Mouse (Mus musculus) liver, postnatal 0 days (tissue): Measurements from ENCODE around the gene Ablim1.

Experiments used
- CTCF ChIP-seq: sonication (generic); IDR thresholded peaks from 2 replicates; pipeline ENCODE4 v1.5.1; 2016; ENCODE audit warnings: antibody characterized with exemption, low read depth
- EP300 ChIP-seq: IDR thresholded peaks from 2 replicates; pipeline ENCODE4 v1.6.1; 2016; ENCODE audit warnings: antibody characterized with exemption, low read depth, mild to moderate bottlenecking

DNA sequence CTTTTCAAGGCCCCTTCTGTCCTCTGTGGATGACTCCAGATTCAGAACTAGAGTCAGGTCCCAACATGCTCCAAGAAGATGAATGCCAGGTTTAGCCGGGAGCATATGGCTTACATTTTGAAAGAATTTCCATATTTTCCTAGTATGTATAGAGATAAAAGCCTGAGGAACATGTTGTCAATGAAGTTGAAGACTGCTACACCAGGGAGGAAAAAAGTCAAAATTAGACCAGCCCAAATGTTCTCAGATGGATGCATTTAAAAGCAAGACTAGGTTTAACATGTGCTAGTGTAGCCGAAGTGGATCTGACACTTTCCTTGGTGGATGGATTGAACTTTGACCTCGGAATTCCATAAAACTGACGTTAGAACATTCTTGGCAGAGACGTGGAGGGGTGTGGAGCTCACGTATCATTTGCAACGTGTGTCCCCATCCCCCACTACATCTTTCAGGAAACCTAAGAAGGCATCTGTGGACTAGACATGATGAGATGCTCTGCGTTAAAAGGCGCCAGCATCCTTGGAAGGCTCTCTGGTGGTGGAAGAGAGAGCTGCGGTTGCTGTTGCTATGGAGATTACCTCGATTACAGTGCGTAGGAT, 37.7 kb upstream of the Ablim1 start:
- no peak for TF ChIP-seq CTCF
- no peak for TF ChIP-seq EP300
